Mouse (Mus musculus) erythroblast, embryonic 14.5 days (primary cell): ENCODE measurements around the gene Nfatc2. TPM values are rescaled to one million over a fixed set of nuclear protein-coding genes. Genes with fewer than 3 reads are reported as not detected.

ENCODE experiments used
- H3K27me3 ChIP-seq: 2 replicates; pipeline ENCODE4 v1.6.1; 2012; ENCODE audit warnings: inconsistent platforms; ENCODE audit not compliant: control insufficient read depth
- H3K36me3 ChIP-seq: 2 replicates; pipeline ENCODE4 v1.6.1; 2012; ENCODE audit warnings: mild to moderate bottlenecking, inconsistent platforms; ENCODE audit not compliant: control insufficient read depth
- H3K4me1 ChIP-seq: 2 replicates; pipeline ENCODE4 v1.6.1; 2012; ENCODE audit warnings: inconsistent platforms; ENCODE audit not compliant: control insufficient read depth
- H3K4me3 ChIP-seq: replicated peaks from 2 replicates; pipeline ENCODE3; 2012; ENCODE audit warnings: moderate library complexity, mild to moderate bottlenecking, inconsistent platforms
- H3K9me3 ChIP-seq: 2 replicates; pipeline ENCODE4 v1.6.1; 2012; ENCODE audit warnings: low read length, inconsistent platforms, mixed read lengths; ENCODE audit not compliant: control insufficient read depth
- GATA1 ChIP-seq: IDR thresholded peaks from 2 replicates; pipeline ENCODE4 v1.6.1; 2012; ENCODE audit warnings: low read length, inconsistent platforms, mixed read lengths
- TAL1 ChIP-seq: IDR thresholded peaks from 3 replicates; pipeline ENCODE4 v1.6.1; 2012; ENCODE audit warnings: low read length, inconsistent platforms, mixed read lengths
- polyA plus RNA-seq: library from polyadenylated mRNA; stranded (reverse); fragments of >175 nt; gene quantifications from 2 replicates; pipeline ENCODE4 v1.2.3, GENCODE M21; 2012

Gene Nfatc2
- polyA plus RNA-seq, 1 experiment: not detected

DNA sequence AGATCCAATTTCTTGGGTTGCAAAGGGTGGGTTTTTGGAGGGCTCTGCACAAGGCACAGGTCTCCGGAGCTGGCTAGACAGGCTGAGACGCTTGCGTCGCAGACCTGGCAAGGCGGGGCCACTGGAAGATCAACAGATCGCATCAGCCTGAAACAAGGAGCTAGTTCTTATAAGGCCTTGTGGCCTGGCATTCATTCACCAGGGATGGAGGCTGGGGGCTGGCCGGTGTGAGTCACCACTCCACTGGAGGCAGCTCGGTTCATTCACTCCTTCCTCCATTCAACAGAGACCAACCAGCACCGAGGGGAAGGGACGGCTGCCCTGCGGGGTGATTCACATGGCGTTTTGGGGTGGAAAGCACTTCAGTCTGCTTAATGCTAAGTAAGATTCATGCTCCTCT is 52.1 kb downstream of the Nfatc2 start:
- H3K36me3 ChIP-seq: no peaks in the 10 kb centered on the region
- TF ChIP-seq GATA1 (no peak), TAL1 (no peak)
- no peaks in the 10 kb centered on the region for H3K4me1 ChIP-seq
- H3K27me3 ChIP-seq: peaks cover under 1% of the 10 kb centered on the region; the same call in 1 of the 2 replicates
- no peaks in the 10 kb centered on the region for H3K9me3 ChIP-seq
- no peak overlapping the region for H3K4me3 ChIP-seq

DNA sequence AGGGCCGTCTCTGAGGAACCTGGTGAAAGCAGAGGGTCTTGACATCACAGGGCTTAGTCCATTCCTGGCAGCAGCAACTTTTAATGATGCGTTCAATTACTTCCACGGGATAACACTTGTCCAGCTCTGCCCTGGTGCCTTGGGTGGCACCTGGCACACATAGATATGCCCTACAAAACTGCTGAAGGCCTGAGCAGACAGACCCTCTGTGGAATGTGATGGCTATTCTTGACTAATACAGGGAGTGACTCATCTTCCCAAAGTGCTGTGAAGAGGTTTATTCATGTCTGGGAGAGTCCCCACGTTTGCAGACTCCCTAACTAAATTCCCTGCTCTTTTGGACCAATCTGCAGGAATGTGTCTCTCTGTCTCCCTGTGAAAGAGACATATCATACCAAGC is 53.4 kb downstream of the Nfatc2 start:
- TF ChIP-seq TAL1 (no peak), GATA1 (no peak)
- Histone ChIP-seq H3K27me3 (no peaks in the 10 kb centered on the region), H3K4me1 (no peaks in the 10 kb centered on the region), H3K4me3 (no peak overlapping the region), H3K36me3 (no peaks in the 10 kb centered on the region), H3K9me3 (no peaks in the 10 kb centered on the region)

DNA sequence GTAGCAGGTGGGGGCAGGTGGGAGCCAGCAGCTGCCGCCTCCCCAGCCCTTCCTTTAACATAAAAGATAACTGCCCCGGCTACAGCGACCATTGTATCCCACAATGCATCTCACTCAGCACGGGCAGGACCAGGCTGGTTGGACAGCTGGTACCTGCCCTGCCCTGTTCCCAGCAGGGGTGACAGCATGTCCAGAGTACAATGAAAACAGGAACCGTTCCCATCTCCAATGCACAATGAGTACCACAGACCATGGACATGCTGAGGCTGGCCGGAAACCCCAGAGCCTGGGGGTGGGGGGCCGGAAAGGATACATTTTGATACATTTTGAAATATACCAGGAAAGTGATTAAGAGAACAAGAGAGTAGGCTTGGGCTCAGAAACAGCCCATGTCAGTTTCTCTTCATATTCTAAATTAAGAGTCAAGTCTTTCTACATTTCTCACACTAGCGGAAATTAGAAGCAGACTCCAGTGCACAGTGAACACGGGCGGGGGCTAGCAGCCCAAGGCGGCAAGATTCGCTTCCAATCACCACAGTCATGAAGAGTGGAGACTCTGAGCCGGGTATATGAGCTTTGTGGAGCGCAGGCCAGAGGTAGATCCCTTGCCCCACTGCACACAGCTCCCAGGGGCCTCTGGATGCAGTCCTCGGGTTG is 55.4 kb downstream of the Nfatc2 start:
- no peaks in the 10 kb centered on the region for H3K9me3 ChIP-seq
- TF ChIP-seq TAL1 (no peak), GATA1 (no peak)
- no peaks in the 10 kb centered on the region for H3K4me1 ChIP-seq
- no peaks in the 10 kb centered on the region for H3K27me3 ChIP-seq
- H3K4me3 ChIP-seq: no peak overlapping the region
- no peaks in the 10 kb centered on the region for H3K36me3 ChIP-seq

DNA sequence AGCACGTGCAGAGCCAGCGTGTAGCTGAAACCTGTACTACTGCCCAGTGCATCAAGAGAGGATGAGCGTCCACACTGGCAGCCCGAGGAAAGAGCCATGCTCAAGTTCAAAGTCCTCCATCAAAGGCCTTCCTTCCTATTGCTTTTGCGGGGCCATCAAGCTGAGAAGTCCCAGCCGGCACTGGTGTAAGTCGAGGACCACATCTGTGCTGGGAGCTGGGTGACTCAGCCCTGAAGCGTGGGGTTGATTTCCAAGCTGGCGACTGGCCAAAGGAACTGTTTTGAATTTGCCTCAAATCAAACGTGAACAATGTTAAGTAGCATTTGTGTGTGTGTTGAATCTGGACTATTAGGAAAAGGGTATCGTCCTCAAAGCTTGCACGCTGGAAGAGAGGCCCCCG is 57.4 kb downstream of the Nfatc2 start:
- H3K4me1 ChIP-seq: no peaks in the 10 kb centered on the region
- no peak overlapping the region for H3K4me3 ChIP-seq
- no peaks in the 10 kb centered on the region for H3K36me3 ChIP-seq
- H3K27me3 ChIP-seq: no peaks in the 10 kb centered on the region
- no peaks in the 10 kb centered on the region for H3K9me3 ChIP-seq
- TF ChIP-seq GATA1 (no peak), TAL1 (no peak)

DNA sequence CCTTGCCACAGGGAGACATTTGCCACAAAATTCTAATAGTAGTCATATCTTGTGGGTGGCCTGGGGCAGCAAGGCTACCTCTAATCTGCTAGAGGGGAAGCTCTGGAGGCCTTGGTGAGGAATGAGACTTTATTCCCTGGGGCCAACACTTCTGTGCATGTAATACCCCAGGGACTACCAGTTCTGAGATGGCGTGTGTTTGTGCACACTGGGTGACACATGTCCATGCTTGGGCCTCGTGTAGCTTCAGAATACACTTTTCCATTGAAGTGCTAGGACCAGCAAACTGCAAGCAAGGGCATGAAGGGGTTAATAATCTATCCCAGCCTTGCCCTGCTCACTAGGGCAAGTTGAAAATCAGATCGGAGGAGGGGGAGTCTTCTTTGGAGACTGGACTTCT is 58.4 kb downstream of the Nfatc2 start:
- no peaks in the 10 kb centered on the region for H3K4me1 ChIP-seq
- H3K4me3 ChIP-seq: no peak overlapping the region
- TF ChIP-seq TAL1 (no peak), GATA1 (no peak)
- no peaks in the 10 kb centered on the region for H3K36me3 ChIP-seq
- no peaks in the 10 kb centered on the region for H3K9me3 ChIP-seq
- no peaks in the 10 kb centered on the region for H3K27me3 ChIP-seq

DNA sequence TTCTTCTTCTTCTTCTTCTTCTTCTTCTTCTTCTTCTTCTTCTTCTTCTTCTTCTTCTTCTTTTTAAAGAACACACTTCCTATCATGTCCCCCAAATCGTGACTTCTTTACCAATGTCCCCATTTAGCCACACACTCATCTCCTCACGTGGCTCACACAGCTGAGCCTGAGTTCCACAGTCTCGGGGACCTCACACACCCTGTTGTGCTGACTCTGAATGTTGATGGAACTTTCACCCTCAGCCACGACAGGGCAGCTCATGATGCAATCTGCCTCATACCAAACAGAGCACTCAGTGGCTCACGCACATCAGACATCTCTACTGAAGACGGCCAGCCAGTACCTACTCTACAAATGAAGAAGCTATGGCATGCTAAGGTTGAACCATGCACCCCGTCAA is 60.2 kb downstream of the Nfatc2 start:
- Histone ChIP-seq H3K36me3 (no peaks in the 10 kb centered on the region), H3K4me1 (no peaks in the 10 kb centered on the region), H3K9me3 (no peaks in the 10 kb centered on the region), H3K27me3 (no peaks in the 10 kb centered on the region), H3K4me3 (no peak overlapping the region)
- no peak for TF ChIP-seq TAL1
- TF ChIP-seq GATA1: no peak

DNA sequence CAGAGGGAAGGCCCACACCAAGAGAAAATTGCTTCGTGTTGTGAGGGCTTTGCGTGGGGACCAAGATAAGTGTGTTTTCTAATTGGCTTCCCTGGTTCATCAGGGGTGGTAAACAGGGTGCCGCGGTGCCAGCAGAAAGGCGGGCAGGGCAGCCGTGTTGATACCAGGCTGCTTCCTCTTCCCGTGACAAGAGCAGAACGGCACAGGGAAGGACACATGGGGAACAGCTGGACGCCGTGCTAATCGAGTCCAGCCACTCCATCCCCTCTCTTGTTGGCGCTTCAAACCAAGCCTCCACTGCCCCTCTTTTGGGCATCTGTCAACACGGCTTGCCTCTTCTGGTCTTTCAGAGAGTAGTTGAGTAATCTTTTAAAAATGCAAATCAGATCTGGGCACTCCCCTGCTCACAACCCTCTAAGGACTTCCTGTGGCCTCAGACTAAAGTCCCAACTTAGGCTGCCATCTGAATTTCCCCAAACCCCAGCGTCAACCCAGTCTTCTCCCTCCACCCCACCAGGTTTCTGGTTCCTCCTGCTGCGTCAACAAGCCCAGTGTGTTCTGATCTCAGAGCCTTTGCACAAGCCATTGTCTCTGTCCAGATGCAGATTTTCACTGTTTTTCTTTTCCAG is 61.7 kb downstream of the Nfatc2 start:
- H3K27me3 ChIP-seq: peaks cover 2% of the 10 kb centered on the region; the same call in 1 of the 2 replicates
- no peak overlapping the region for H3K4me3 ChIP-seq
- no peaks in the 10 kb centered on the region for H3K4me1 ChIP-seq
- no peaks in the 10 kb centered on the region for H3K9me3 ChIP-seq
- H3K36me3 ChIP-seq: no peaks in the 10 kb centered on the region
- TF ChIP-seq TAL1 (no peak), GATA1 (no peak)

DNA sequence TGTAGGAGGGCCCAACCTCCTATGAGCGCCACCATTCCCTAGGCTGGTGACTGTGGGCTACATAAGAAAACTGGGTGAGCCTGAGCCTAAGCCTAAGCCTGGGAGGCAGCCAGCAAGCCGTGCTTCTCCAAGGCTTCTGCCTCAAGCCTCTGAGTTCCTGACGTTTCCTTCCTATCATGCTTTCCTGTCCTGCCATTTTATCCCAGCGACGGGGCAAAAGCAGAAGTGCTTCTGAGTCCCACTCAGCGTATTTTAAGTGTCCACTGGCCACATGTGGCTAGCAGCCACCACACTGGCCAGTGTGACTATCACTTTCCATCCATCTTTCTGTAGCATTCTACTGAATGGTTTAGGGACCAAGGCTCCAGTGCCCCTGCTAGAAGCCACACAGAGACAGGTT is 62.4 kb downstream of the Nfatc2 start:
- TF ChIP-seq TAL1: no peak
- no peak for TF ChIP-seq GATA1
- Histone ChIP-seq H3K9me3 (no peaks in the 10 kb centered on the region), H3K4me3 (no peak overlapping the region), H3K4me1 (no peaks in the 10 kb centered on the region), H3K36me3 (no peaks in the 10 kb centered on the region), H3K27me3 (peaks cover 3% of the 10 kb centered on the region; the same call in 1 of the 2 replicates)

DNA sequence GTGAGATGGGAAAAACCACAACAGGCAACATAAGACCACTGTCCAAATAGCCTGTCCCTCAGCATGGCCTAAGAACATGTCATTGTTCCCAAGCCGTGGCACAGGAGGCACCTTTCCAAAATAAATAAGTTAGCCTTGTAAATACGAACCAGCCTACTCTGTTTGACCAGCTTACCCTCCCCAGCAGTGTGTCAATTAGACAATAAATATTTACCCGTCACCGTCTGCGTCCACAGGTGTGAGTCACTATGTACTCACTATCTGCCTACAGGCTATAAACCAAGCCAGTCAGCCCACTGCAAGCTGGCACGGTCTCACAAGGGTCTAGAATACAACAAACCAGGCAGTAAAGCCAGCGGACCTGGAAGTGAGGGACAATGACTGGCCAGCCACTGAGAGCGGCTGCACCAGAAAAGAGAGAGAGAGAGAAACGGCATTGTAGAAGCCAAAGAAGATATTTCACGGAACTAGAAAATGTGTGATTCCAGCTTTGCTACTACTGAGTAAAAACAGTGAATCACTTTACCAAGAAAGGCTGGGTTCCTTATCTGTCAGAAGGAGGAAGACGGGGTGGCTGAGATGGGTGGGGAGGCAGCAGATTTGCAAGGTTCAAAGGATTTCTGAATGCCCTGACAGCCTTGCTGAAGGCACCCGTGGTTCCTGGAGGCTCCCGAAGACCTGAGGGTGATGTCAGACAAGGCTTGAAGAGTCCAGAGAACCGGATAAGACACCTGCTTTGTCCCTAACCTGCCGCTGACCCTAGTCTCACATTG is 69.2 kb downstream of the Nfatc2 start:
- Histone ChIP-seq H3K27me3 (peaks cover 3% of the 10 kb centered on the region), H3K4me1 (no peaks in the 10 kb centered on the region), H3K36me3 (no peaks in the 10 kb centered on the region), H3K9me3 (no peaks in the 10 kb centered on the region), H3K4me3 (no peak overlapping the region)
- TF ChIP-seq GATA1: no peak
- no peak for TF ChIP-seq TAL1
